Mouse (Mus musculus) granulocyte monocyte progenitor cell, adult 5-6 weeks (primary cell): Measurements from ENCODE around the gene Pigl. TPM values are rescaled to one million over a fixed set of nuclear protein-coding genes. Genes with fewer than 3 reads are reported as not detected.
A peak's percentile ranks its signal among the peaks of the same experiment; 100 is the strongest.

ENCODE experiments used
- ATAC-seq: replicated peaks from 2 replicates; pipeline ENCODE4 v1.8.0; 2016; ENCODE audit warnings: mild to moderate bottlenecking, moderate TSS enrichment, inconsistent platforms; ENCODE audit not compliant: poor library complexity, severe bottlenecking
- total RNA-seq, 2 experiments: library from RNA; stranded (forward) in 1 of 2; stranded (reverse) in 1 of 2; fragments of 200-712, 200-1000 nt in 1 of 2; fragments of >200 nt in 1 of 2; fragmentation: Nextera tagmentation in 1 of 2; gene quantifications; 2 replicates each; pipeline ENCODE4 v1.2.3; 2014 to 2017

Pigl gene
- total RNA-seq, 2 experiments from 2014 or later = 3.6 to 4.7 TPM

DNA sequence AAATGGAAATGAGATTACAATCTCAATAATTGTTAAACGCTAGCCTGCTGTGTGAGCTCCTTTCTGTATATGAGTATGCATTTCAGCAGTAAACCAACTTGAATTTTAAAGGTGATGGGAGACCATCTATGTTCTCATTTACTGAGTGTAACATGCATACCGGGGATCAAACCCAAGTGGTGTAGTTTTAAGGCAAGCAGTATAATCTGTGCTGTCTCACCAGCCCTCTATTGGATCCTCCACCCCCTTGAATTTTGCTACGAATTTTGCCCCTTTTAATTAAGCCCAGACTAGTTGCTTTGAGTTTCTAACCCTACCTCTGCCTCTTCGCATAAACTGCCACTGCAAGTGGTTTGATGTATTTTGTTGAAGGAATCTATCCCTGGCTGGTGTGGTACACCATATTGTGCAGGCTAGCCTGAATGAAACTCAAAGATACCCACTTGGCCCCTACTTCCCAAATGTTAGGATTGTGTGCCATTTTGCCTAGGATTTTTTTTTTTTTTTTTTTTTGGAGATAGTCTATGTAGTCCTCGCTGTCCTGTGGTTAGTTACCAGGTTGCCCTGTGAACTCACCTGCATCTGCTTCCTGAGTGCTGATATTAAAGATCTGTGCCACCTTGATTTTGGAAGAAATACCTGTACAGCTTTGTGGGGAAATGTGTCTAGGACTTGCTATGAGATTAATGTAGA lies 96.0 kb downstream of the Pigl start:
- no peak for ATAC-seq

GRCm38 (mm10) chr11:62554934-62555517 lies 96.8 kb downstream of the Pigl start:
- no peak for ATAC-seq

- ATAC-seq = no peak
Measured at GRCm38 (mm10) chr11:62555896-62556412, 97.7 kb downstream of the Pigl start.

GRCm38 (mm10) chr11:62557205-62557604 lies 98.9 kb downstream of the Pigl start:
- ATAC-seq = no peak

- ATAC-seq = no peak
Measured at GRCm38 (mm10) chr11:62558152-62558551, 99.9 kb downstream of the Pigl start.

- no peak for ATAC-seq
Measured at GRCm38 (mm10) chr11:62558961-62559646, 100.8 kb downstream of the Pigl start.

- peak; percentile 41 for ATAC-seq
Measured at GRCm38 (mm10) chr11:62560463-62561016, 102.3 kb downstream of the Pigl start.

DNA sequence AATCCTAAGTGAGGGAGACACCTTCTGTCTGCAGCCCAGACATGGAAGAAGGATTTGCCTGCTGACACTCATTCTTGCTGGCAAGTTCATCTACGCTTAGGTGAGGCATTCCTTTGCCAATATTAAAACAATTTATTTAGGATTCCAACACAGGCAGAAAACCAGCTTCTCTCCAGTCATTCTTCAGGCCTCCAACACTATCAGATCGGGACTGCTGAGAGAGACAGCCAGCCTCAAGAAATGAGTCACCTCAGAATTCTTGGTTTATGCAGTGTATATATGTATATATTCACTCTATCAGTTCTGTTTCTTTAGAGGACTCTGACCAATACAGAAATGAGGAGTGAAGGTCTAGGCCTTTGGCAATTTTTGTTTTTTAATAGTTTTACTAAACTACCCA lies 105.3 kb downstream of the Pigl start:
- ATAC-seq = no peak

Other genes starting within 250 kb of the Pigl start
- gene Adora2b, start 209.5 kb upstream of the Pigl start, total RNA-seq (2014; fragmentation: Nextera tagmentation) = 0.79 and 1.0 TPM in 2 replicates
- gene Adora2b, start 209.5 kb upstream of the Pigl start, total RNA-seq (2017) = 0.26 and 0.46 TPM in 2 replicates
- gene Zswim7, start 177.1 kb upstream of the Pigl start, total RNA-seq (2014; fragmentation: Nextera tagmentation) = 14.1 and 20.8 TPM in 2 replicates
- 6.2 TPM in 2 replicates for gene Zswim7, start 177.1 kb upstream of the Pigl start, total RNA-seq (2017)
- gene Ttc19, start 177.0 kb upstream of the Pigl start, total RNA-seq (2014; fragmentation: Nextera tagmentation) = 15.7 and 15.8 TPM in 2 replicates
- 15.8 and 16.5 TPM in 2 replicates for gene Ttc19, start 177.0 kb upstream of the Pigl start, total RNA-seq (2017)
- gene Ncor1, start 81 bp downstream of the Pigl start, total RNA-seq (2014; fragmentation: Nextera tagmentation) = 289 and 349 TPM in 2 replicates
- gene Ncor1, start 81 bp downstream of the Pigl start, total RNA-seq (2017) = 267 and 271 TPM in 2 replicates
- 25.2 and 30.3 TPM in 2 replicates for gene Cenpv, start 80.8 kb downstream of the Pigl start, total RNA-seq (2014; fragmentation: Nextera tagmentation)
- 12.8 and 15.7 TPM in 2 replicates for gene Cenpv, start 80.8 kb downstream of the Pigl start, total RNA-seq (2017)
- 870 and 954 TPM in 2 replicates for gene Ubb, start 92.7 kb downstream of the Pigl start, total RNA-seq (2014; fragmentation: Nextera tagmentation)
- 1,051 and 1,247 TPM in 2 replicates for gene Ubb, start 92.7 kb downstream of the Pigl start, total RNA-seq (2017)
- 13.8 and 17.5 TPM in 2 replicates for gene Trpv2, start 116.0 kb downstream of the Pigl start, total RNA-seq (2014; fragmentation: Nextera tagmentation)
- 9.2 and 10.7 TPM in 2 replicates for gene Trpv2, start 116.0 kb downstream of the Pigl start, total RNA-seq (2017)
- gene Lrrc75a, start 190.1 kb downstream of the Pigl start, total RNA-seq (2014; fragmentation: Nextera tagmentation) = 5.7 TPM in 2 replicates
- gene Lrrc75a, start 190.1 kb downstream of the Pigl start, total RNA-seq (2017) = 3.6 and 5.4 TPM in 2 replicates
- gene Mmgt2, start 190.2 kb downstream of the Pigl start, total RNA-seq (2014; fragmentation: Nextera tagmentation) = 16.7 and 34.1 TPM in 2 replicates
- 15.9 and 23.7 TPM in 2 replicates for gene Mmgt2, start 190.2 kb downstream of the Pigl start, total RNA-seq (2017)